Mouse (Mus musculus) MEL (cell line): ENCODE measurements around the gene Nfrkb. TPM values are rescaled to one million over a fixed set of nuclear protein-coding genes. Genes with fewer than 3 reads are reported as not detected.

Source experiments
- DNase-seq: peaks from one replicate; pipeline ENCODE4 v3.0.0; 2011; ENCODE audit warnings: low read depth, low spot score
- H3K27ac ChIP-seq: 2 replicates; pipeline ENCODE4 v1.5.1; 2012; ENCODE audit warnings: low read depth, mild to moderate bottlenecking, control low read depth, low read length, moderate library complexity; ENCODE audit not compliant: control insufficient read depth
- H3K27me3 ChIP-seq, 2 experiments: fragments of 150-350 bp in 1 of 2; sonication (generic) in 1 of 2; 2 replicates each; pipeline ENCODE4 v1.6.1; 2012; ENCODE audit warnings: low read length in 2 of 2, mild to moderate bottlenecking in 2 of 2, improper control_type of control experiment in 1 of 2, moderate library complexity in 1 of 2; ENCODE audit not compliant: insufficient read depth in 2 of 2, control insufficient read depth in 1 of 2
- H3K36me3 ChIP-seq, 2 experiments: 2 replicates each; pipeline ENCODE4 v1.6.1; 2012 to 2014; ENCODE audit warnings: low read length in 2 of 2, improper control_type of control experiment in 1 of 2, inconsistent platforms in 1 of 2, mild to moderate bottlenecking in 1 of 2; ENCODE audit not compliant: insufficient read depth in 2 of 2, control insufficient read depth in 1 of 2
- H3K4me1 ChIP-seq, 2 experiments: fragments of 150-350 bp in 1 of 2; sonication (generic) in 1 of 2; 2 replicates each; pipeline ENCODE4 v1.6.1; 2012; ENCODE audit warnings: low read length in 2 of 2, improper control_type of control experiment in 1 of 2, mild to moderate bottlenecking in 1 of 2; ENCODE audit not compliant: insufficient read depth in 2 of 2, control insufficient read depth in 1 of 2
- H3K4me3 ChIP-seq, 2 experiments: fragments of 150-350 bp in 1 of 2; sonication (generic) in 1 of 2; 2 replicates each; pipeline ENCODE4 v1.5.1; 2012; ENCODE audit warnings: low read depth in 2 of 2, low read length in 2 of 2, mild to moderate bottlenecking in 2 of 2, moderate library complexity in 2 of 2, control low read depth in 1 of 2, improper control_type of control experiment in 1 of 2; ENCODE audit not compliant: control insufficient read depth in 1 of 2, insufficient read depth in 1 of 2
- H3K79me2 ChIP-seq: 2 replicates; pipeline ENCODE4 v1.6.1; 2012; ENCODE audit warnings: mild to moderate bottlenecking, low read length, moderate library complexity; ENCODE audit not compliant: control insufficient read depth, poor library complexity, insufficient read depth
- H3K9ac ChIP-seq: 2 replicates; pipeline ENCODE4 v1.6.1; 2012; ENCODE audit warnings: low read depth, mild to moderate bottlenecking, control low read depth, low read length, moderate library complexity; ENCODE audit not compliant: control insufficient read depth, poor library complexity, severe bottlenecking
- H3K9me3 ChIP-seq: fragments of 150-350 bp; sonication (generic); replicated peaks from 2 replicates; pipeline ENCODE4 v1.6.1; 2012; ENCODE audit warnings: mild to moderate bottlenecking, low read length, improper control_type of control experiment, moderate library complexity; ENCODE audit not compliant: insufficient read depth
- E2F4 ChIP-seq: IDR thresholded peaks from 2 replicates; pipeline ENCODE4 v1.6.1; 2011; ENCODE audit warnings: low read depth, low read length, improper control_type of control experiment, borderline replicate concordance
- GABPA ChIP-seq: IDR thresholded peaks from 2 replicates; pipeline ENCODE4 v1.6.1; 2012; ENCODE audit warnings: low read depth, mild to moderate bottlenecking, inconsistent platforms, low read length, improper control_type of control experiment, moderate library complexity
- KAT2A ChIP-seq: conservative IDR thresholded peaks from 2 replicates; pipeline ENCODE4 v1.6.1; 2012; ENCODE audit warnings: low read depth, low read length, improper control_type of control experiment, inconsistent platforms
- MYC ChIP-seq: IDR thresholded peaks from 2 replicates; pipeline ENCODE4 v1.6.1; 2011; ENCODE audit warnings: low read depth, mild to moderate bottlenecking, low read length, improper control_type of control experiment, moderate library complexity
- NRF1 ChIP-seq: IDR thresholded peaks from 2 replicates; pipeline ENCODE4 v1.6.1; 2014; ENCODE audit warnings: low read depth, mild to moderate bottlenecking, inconsistent platforms, low read length, improper control_type of control experiment, moderate library complexity; ENCODE audit not compliant: poor library complexity, insufficient read depth, severe bottlenecking
- POLR2A ChIP-seq, 2 experiments: IDR thresholded peaks; 2 replicates each; pipeline ENCODE4 v1.6.1; 2011 to 2012; ENCODE audit warnings: low read length in 2 of 2, mild to moderate bottlenecking in 2 of 2, control low read depth in 1 of 2, improper control_type of control experiment in 1 of 2, low read depth in 1 of 2, moderate library complexity in 1 of 2; ENCODE audit not compliant: control insufficient read depth in 1 of 2, insufficient read depth in 1 of 2, poor library complexity in 1 of 2
- RAD21 ChIP-seq: IDR thresholded peaks from 2 replicates; pipeline ENCODE4 v1.6.1; 2011; ENCODE audit warnings: mild to moderate bottlenecking, low read depth, low read length, improper control_type of control experiment
- SIN3A ChIP-seq: IDR thresholded peaks from 2 replicates; pipeline ENCODE4 v1.6.1; 2012; ENCODE audit warnings: low read length, improper control_type of control experiment, inconsistent platforms
- ZNF384 ChIP-seq: IDR thresholded peaks from 2 replicates; pipeline ENCODE4 v1.6.1; 2012; ENCODE audit warnings: low read depth, mild to moderate bottlenecking, inconsistent platforms, low read length, improper control_type of control experiment
- polyA plus RNA-seq, 2 experiments: library from polyadenylated mRNA; stranded (reverse) in 1 of 2; unstranded in 1 of 2; fragments of >175 nt in 1 of 2; fragments of >200 nt in 1 of 2; gene quantifications; 2 replicates each; pipeline versions ENCODE4 v1.2.1 to v1.2.4; 2012; ENCODE audit warnings: low replicate concordance in 2 of 2, low read depth in 1 of 2; ENCODE audit not compliant: insufficient read length in 2 of 2, insufficient read depth in 1 of 2, missing spikeins in 1 of 2
- total RNA-seq: library from RNA; depleted of rRNA; stranded (reverse); fragments of 300-350 nt; gene quantifications from 2 replicates; pipeline ENCODE4 v1.2.3, GENCODE M21; 2012

Nfrkb gene
- total and polyA plus RNA-seq, 3 experiments: 20.3 to 54.1 (median 33.8) TPM

DNA sequence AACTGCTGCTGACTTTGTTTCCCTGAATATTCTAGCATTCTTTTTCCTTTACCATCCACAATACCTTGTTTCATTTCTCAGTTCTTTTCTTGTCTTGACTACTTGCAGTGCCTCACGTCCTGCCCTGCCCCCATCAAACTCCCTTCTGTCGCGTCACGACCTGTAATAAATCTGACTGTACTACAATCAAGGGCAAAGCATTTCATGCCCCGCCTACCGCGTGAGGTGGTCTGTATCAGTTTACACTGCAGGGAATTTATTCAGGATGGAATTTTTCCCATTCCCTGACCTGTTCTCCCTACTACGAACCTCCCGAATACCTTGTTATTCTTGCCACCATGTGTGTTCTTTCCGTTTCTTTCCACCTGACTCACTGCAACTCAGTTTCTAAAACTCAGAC, 66.2 kb downstream of the Nfrkb start:
- DNase-seq: no peak
- Histone ChIP-seq H3K36me3 (no peaks in the 10 kb centered on the region), H3K27ac (no peak overlapping the region), H3K9ac (no peak overlapping the region), H3K79me2 (no peaks in the 10 kb centered on the region), H3K27me3 (peaks cover 4 to 5% of the 10 kb centered on the region in 2 experiments; a peak in 3 of 4 replicates), H3K4me1 (no peaks in the 10 kb centered on the region), H3K4me3 (no peak overlapping the region), H3K9me3 (no peaks in the 10 kb centered on the region)
- TF ChIP-seq ZNF384: no peak
- TF ChIP-seq RAD21: no peak
- no peak for TF ChIP-seq KAT2A

DNA sequence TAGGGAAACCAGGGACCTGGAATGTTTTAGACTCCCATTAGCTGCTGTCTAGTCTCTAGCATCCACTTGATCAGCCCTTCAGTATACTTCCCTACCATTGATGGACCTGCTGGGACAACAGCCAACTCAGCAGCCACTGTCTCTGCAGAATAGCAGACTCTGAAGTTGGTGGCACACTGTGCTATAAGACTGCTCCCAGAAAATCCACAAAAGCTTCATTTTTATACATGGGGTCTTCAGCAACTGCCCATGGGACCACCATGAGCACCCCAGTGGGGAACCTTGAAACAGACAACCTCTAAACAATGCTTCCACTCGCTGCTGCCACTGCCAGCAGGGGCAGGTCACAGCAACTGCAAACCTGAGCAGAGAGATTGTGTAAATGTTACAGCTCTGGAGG, 68.4 kb downstream of the Nfrkb start:
- H3K4me3 ChIP-seq: no peak overlapping the region
- TF ChIP-seq MYC (no peak), E2F4 (no peak), NRF1 (no peak)
- H3K27ac ChIP-seq: no peak overlapping the region
- no peak for DNase-seq
- no peaks in the 10 kb centered on the region for H3K4me1 ChIP-seq
- no peak overlapping the region for H3K9ac ChIP-seq
- H3K79me2 ChIP-seq: no peaks in the 10 kb centered on the region
- H3K9me3 ChIP-seq: no peaks in the 10 kb centered on the region
- peaks cover 4 to 6% of the 10 kb centered on the region in 2 experiments; a peak in 3 of 4 replicates for H3K27me3 ChIP-seq
- no peaks in the 10 kb centered on the region for H3K36me3 ChIP-seq

DNA sequence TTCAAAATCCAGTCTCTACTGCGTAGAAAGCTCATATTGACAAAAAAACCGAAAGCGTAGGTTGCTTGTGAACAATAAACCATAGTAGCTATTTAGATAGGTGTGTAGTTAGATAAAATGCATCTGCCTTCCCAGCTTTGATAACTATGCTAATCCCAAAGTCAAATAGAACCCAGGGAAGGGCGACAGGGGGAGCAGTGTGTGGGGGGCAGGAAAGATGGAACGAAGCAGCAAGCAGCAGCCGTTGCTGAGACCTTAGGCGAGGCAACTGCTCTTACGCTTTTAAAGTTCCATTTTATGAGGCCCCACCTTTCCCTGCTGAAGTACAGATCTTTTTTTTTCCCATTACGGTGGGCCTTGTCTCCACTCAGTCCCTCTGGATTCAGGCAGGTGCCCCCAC, 77.2 kb downstream of the Nfrkb start:
- no peak overlapping the region for H3K27ac ChIP-seq
- H3K4me1 ChIP-seq: no peaks in the 10 kb centered on the region
- TF ChIP-seq E2F4 (no peak), GABPA (no peak), SIN3A (no peak), POLR2A (IDR thresholded peaks at IDR 0.05; ENCODE audit: control insufficient read depth in 1 of 2, insufficient read depth in 1 of 2, low read depth in 1 of 2, low read length in 2 of 2, poor library complexity in 1 of 2) (no peak)
- no peaks in the 10 kb centered on the region for H3K79me2 ChIP-seq
- no peaks in the 10 kb centered on the region for H3K36me3 ChIP-seq
- no peak overlapping the region for H3K4me3 ChIP-seq
- no peaks in the 10 kb centered on the region; a peak in 3 of 4 replicates for H3K27me3 ChIP-seq
- H3K9ac ChIP-seq: no peak overlapping the region
- H3K9me3 ChIP-seq: no peaks in the 10 kb centered on the region
- no peak for DNase-seq
